Mouse (Mus musculus): ENCODE data around the gene Ssxb2. TPM values are rescaled to one million over a fixed set of nuclear protein-coding genes. Genes with fewer than 3 reads are reported as not detected.
"Not testable (repeated sequence)": the region's sequence is repeated elsewhere in the genome, so short reads cannot be mapped to it uniquely, and the experiment has no call there.

Gene Ssxb2
- total RNA-seq (2015; ENCODE audit: low replicate concordance) (not detected in 2 replicates), total RNA-seq (2017; ENCODE audit: low replicate concordance) (not detected in 2 replicates)

GRCm38 (mm10) chrX:8461626-8462025 lies at the start of gene Ssxb2:
TSS of gene Ssxb2 (minus strand) at chrX:8461726.
- not testable (repeated sequence) for ATAC-seq (replicated peaks; ENCODE audit: low FRiP score, poor library complexity, severe bottlenecking)

DNA sequence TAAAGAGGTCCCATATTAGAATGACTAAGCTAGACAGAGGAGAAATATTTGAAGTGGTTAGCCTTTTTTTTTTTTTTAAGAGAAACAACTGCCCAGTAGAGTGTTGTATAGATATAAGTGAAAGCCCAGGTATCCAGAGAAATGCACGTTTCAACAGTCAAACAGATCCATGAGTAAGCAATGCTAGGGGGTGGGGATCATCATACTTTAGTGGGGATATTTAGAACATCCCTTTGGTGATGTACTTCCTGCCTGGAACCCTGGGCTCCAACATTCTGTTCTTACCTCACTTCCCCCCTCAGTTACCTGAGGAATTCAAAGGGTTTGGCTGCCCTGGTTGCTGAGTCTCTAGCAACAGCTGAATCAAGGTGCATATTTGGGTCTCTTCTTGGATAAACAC lies 48.5 kb downstream of the Ssxb2 start, which contains the start of gene Ssxb1:
TSS of gene Ssxb1 (plus strand) at position 301 of the 400 bp plus-strand sequence.
- ATAC-seq (replicated peaks; ENCODE audit: low FRiP score, poor library complexity, severe bottlenecking): not testable (repeated sequence)

Other genes starting within 250 kb of the Ssxb2 start
- 26.8 and 42.9 TPM in 2 replicates for gene Ftsj1, start 209.3 kb downstream of the Ssxb2 start, total RNA-seq (2015; ENCODE audit: low replicate concordance)
- gene Ftsj1, start 209.3 kb downstream of the Ssxb2 start, total RNA-seq (2017; ENCODE audit: low replicate concordance): 23.7 and 25.0 TPM in 2 replicates
- 291 and 297 TPM in 2 replicates for gene Slc38a5, start 190.6 kb downstream of the Ssxb2 start, total RNA-seq (2015; ENCODE audit: low replicate concordance)
- gene Slc38a5, start 190.6 kb downstream of the Ssxb2 start, total RNA-seq (2017; ENCODE audit: low replicate concordance): 150 and 166 TPM in 2 replicates
- gene Ssxb10, start 134.3 kb downstream of the Ssxb2 start, total RNA-seq (2015; ENCODE audit: low replicate concordance): not detected in 2 replicates
- gene Ssxb10, start 134.3 kb downstream of the Ssxb2 start, total RNA-seq (2017; ENCODE audit: low replicate concordance): not detected in 2 replicates
- not detected in 2 replicates for gene Ssxb9, start 94.7 kb downstream of the Ssxb2 start, total RNA-seq (2015; ENCODE audit: low replicate concordance)
- not detected in 2 replicates for gene Ssxb9, start 94.7 kb downstream of the Ssxb2 start, total RNA-seq (2017; ENCODE audit: low replicate concordance)
- gene Ssxb1, start 48.4 kb downstream of the Ssxb2 start, total RNA-seq (2015; ENCODE audit: low replicate concordance): not detected in 2 replicates
- gene Ssxb1, start 48.4 kb downstream of the Ssxb2 start, total RNA-seq (2017; ENCODE audit: low replicate concordance): not detected in 2 replicates
- gene Gm14459, start 63.2 kb upstream of the Ssxb2 start, total RNA-seq (2015; ENCODE audit: low replicate concordance): not detected in 2 replicates
- gene Gm14459, start 63.2 kb upstream of the Ssxb2 start, total RNA-seq (2017; ENCODE audit: low replicate concordance): not detected in 2 replicates
- gene Ssxb6, start 86.5 kb upstream of the Ssxb2 start, total RNA-seq (2015; ENCODE audit: low replicate concordance): not detected in 2 replicates
- not detected in 2 replicates for gene Ssxb6, start 86.5 kb upstream of the Ssxb2 start, total RNA-seq (2017; ENCODE audit: low replicate concordance)
- not detected in 2 replicates for gene Ssxb3, start 130.1 kb upstream of the Ssxb2 start, total RNA-seq (2015; ENCODE audit: low replicate concordance)
- not detected in 2 replicates for gene Ssxb3, start 130.1 kb upstream of the Ssxb2 start, total RNA-seq (2017; ENCODE audit: low replicate concordance)
- gene Ssxb8, start 229.1 kb upstream of the Ssxb2 start, total RNA-seq (2015; ENCODE audit: low replicate concordance): not detected in 2 replicates
- gene Ssxb8, start 229.1 kb upstream of the Ssxb2 start, total RNA-seq (2017; ENCODE audit: low replicate concordance): not detected in 2 replicates

Data from erythroid progenitor cell, adult 5-6 weeks (primary cell).